Comparison of ENCODE assay signal across 8 mouse cellular contexts in the genomic region with DNA sequence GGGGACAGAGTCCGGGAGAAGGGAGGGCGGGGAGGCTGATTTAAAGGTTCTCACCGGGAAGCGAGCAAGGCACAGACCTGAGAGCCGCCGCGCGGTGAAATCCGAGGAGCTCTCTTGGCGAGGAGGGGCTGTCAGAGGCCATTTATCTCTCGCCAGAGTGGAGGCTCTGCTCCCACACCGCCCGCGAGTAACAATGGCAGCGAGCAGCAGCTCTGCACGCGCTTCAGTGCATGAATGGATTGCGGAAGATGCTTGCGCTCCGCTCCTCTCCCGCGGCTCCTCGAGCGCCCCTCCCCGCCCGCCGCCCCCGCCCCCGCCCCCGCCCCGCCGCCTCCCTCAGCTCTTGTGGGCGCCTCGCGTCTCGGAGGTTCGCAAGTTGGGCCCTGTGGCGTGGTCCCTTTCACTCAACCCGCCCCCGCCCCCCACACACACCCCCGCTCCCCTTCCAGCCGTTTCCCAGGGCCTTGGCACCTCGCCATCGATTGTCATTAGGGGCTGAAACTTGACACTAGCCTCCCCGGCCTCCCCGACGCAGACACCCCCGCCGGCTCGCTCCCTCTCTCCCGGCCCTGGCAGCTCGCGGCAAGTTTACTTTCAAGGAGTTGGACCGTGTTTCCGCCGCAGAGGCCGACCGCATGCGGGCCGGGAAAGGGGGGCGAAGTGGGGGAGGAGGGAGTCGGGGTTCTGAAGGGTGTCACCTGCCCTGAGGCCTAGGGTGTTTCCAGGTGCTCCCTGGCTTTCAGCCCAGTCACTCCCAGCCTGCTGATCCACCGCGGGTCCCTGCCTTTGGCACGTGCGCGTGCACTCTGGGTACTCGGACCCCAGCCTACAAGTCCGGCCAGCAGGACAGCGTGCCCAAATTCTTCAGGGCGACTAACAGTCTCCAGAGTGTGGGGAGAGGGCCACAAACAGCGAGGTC. TPM values are rescaled to one million over a fixed set of nuclear protein-coding genes. Genes with fewer than 3 reads are reported as not detected.
DNase-seq lines count a peak whose midpoint lies in the region; ATAC-seq lines count a peak whose summit lies in the region.

No protein-coding gene starts in this region.

- DNase-seq in urinary bladder, postnatal 14 days (ENCODE audit: low spot score), result peak; percentile 66
- no peak for DNase-seq in urinary bladder, postnatal 10 days (ENCODE audit: low spot score)
- DNase-seq in embryo, embryonic 10.5 days (ENCODE audit: low spot score), result peak; percentile 73
- DNase-seq in kidney, postnatal 4 days, result peak; percentile 88 to 91
- peak; percentile 82 for DNase-seq in mesoderm, embryonic 11.5 days (ENCODE audit: low read depth, low spot score)
- peak; percentile 16 for DNase-seq in testis, postnatal 14 days (ENCODE audit: low spot score)
- DNase-seq in left cerebral cortex, adult 11 months (ENCODE audit: low spot score), result no peak

- H3K36me3 ChIP-seq in heart, embryonic 14.5 days (ENCODE audit: control insufficient read depth, insufficient read depth, low read length), result no peaks in the 10 kb centered on the region

- peak overlapping the region; percentile 73 for H3K4me2 ChIP-seq in heart, embryonic 14.5 days (ENCODE audit: low read length)

- peak; percentile 59 for ATAC-seq in heart, embryonic 14.5 days (ENCODE audit: insufficient number of reproducible peaks, insufficient read depth, low FRiP score, low read depth)

- peak overlapping the region; percentile 64 to 80 for H3K4me3 ChIP-seq in heart, embryonic 14.5 days (ENCODE audit: control insufficient read depth in 1 of 2, insufficient read depth in 1 of 2, low read depth in 1 of 2, low read length in 2 of 2)

- peaks cover 25 to 30% of the 10 kb centered on the region in 2 experiments for H3K4me1 ChIP-seq in heart, embryonic 14.5 days (ENCODE audit: control insufficient read depth in 2 of 2, insufficient read depth in 2 of 2, low read length in 2 of 2)

- peak overlapping the region; percentile 83 for H3K9ac ChIP-seq in heart, embryonic 14.5 days (ENCODE audit: low read length)

- peak overlapping the region; percentile 45 to 86; a peak in 3 of 4 replicates for H3K27ac ChIP-seq in heart, embryonic 14.5 days (replicated peaks in 1 of 2; ENCODE audit: control insufficient read depth in 1 of 2, insufficient read depth in 1 of 2, low read depth in 2 of 2, low read length in 2 of 2)

- 2% methylated on average over 37 of the region's 72 CpGs for WGBS in heart, embryonic 14.5 days

- H3K27me3 ChIP-seq in heart, embryonic 14.5 days (ENCODE audit: control insufficient read depth, insufficient read depth, low read length), result peaks cover 48% of the 10 kb centered on the region

- H3K9me3 ChIP-seq in heart, embryonic 14.5 days (ENCODE audit: control insufficient read depth, low read length), result no peaks in the 10 kb centered on the region

RNA-seq across cellular contexts. Expression of a gene that starts 31.7 kb away (rescaled TPM):
- polyA plus RNA-seq in heart, embryonic 14.5 days (2014; fragmentation: Nextera tagmentation; extraction: Ambion mirVana), result 17.0 and 17.7 TPM in 2 replicates

Comparison
In these comparisons a context has a peak if more than half of its experiments do, and no peak if none do; other contexts are left out.
1. DNase-seq: peak in urinary bladder, postnatal 14 days (single experiment), embryo, embryonic 10.5 days (single experiment), kidney, postnatal 4 days (2 of 2), mesoderm, embryonic 11.5 days (single experiment) and testis, postnatal 14 days (single experiment); none in urinary bladder, postnatal 10 days (single experiment) and left cerebral cortex, adult 11 months (single experiment).